Mouse (Mus musculus) bone marrow macrophage, adult 2 months (primary cell): ENCODE measurements around the gene Gm20388.

ENCODE experiments used
- CTCF ChIP-seq: IDR thresholded peaks from 2 replicates; pipeline ENCODE4 v1.5.1; 2012; ENCODE audit warnings: low read depth, mild to moderate bottlenecking, low read length, moderate library complexity
- POLR2A ChIP-seq: IDR thresholded peaks from 2 replicates; pipeline ENCODE4 v1.6.1; 2012; ENCODE audit warnings: mild to moderate bottlenecking, low read depth, low read length, borderline replicate concordance

- TF ChIP-seq POLR2A (no peak), CTCF (no peak)
Observed at GRCm38 (mm10) chr8:121847261-121847822, 1936.7 kb downstream of the Gm20388 start.
